Mouse (Mus musculus) testis, adult 2 months (tissue): ENCODE data around the gene Olfr95.

Experiments
- CTCF ChIP-seq: fragments of 200-500 bp; IDR thresholded peaks from 2 replicates; pipeline ENCODE4 v1.5.1; 2012; ENCODE audit warnings: low read depth, mild to moderate bottlenecking, inconsistent platforms, low read length, moderate library complexity; ENCODE audit not compliant: control insufficient read depth, insufficient read depth, insufficient replicate concordance
- POLR2A ChIP-seq: fragments of 200-500 bp; IDR thresholded peaks from 2 replicates; pipeline ENCODE4 v1.6.1; 2012; ENCODE audit warnings: low read depth, mild to moderate bottlenecking, inconsistent platforms, low read length, moderate library complexity; ENCODE audit not compliant: control insufficient read depth

DNA sequence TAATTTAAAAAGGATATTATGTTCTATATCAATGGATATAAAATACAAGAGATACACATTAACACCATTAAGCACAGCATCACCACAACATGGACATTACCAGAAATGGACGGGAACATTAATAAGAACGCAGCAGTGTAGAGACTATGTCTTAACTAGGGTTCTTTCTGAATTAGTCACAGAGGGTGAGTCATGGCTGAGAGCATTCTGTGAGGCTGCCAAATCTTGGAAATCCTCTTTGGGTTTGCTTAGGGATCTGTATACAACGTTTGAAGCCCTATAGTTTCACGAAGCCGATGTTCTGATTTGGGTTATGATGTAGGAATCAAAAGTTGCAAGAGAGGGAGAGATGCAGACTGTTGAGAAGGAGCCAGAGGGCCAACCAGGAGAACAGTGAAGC lies 18.1 kb downstream of the Olfr95 start:
- TF ChIP-seq POLR2A (no peak), CTCF (no peak)
